Mouse (Mus musculus): ENCODE measurements around the gene Lrrc10.

Lrrc10 gene

DNA sequence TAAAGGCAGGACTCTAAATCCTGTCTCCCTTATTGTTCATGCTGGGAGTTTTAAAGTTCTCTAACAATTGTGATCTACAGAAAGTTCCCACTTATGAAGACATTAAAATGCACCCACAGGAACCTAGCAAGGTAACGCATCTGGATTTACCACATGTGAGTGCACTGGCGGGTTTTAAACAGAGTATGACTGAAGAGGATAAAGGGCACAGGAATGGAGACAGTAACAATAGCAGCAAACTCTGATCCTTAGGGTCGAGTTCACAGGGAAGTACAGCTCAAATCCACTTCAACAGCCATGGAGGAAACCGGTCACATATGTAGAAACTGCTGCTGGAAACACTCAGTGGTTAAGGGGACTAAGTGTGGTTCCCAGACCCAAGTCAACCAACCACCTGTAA lies 4.1 kb downstream of the Lrrc10 start:
- no peak for DNase-seq

DNA sequence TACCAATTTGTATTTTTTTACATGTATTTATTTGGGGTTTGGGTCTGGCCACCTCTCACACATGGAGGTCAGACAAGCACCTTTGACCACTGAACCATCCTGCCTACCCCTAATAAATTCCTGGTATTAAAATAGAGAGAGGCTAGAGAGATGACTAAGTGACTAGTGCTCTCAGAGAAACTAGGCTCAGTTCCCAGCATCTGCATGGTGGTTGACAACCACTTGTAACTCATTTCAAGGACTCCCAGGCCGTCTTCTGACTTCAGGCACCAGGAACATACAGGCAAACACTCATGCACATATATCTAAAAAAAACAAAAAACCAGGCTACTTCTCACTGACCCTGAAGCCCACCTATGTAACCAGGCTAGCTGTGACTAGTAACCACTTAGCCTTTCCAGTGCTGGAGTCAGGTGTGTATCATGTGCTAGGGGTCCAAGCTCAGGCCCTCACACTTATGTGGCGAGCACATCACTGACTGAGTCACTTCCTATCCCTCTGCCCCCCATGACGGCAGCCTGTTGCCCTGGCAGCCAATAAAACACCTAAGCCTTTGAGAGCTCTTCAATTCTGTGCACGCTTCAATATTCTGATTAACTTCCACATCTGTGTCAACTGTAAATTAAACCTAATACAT lies 4.9 kb downstream of the Lrrc10 start:
- no peak for DNase-seq

DNA sequence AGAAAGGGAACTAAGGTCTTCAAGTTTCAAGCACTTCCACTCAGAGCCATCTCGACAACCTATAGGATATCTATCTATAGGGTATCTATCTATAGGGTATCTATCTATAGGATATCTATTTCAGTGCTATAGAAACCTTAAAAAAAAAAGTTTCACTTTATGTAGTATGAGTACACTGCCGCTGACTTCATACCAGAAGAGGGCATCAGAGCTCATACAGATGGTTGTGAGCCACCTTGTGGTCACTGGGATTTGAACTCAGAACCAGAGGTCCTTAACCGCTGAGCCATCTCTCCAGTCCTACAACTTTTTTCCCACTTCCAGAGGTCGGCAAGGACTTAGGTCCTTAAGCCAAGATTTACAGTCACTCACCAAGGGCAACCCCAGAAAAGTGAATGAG lies 10.5 kb downstream of the Lrrc10 start:
- no peak for DNase-seq

GRCm38 (mm10) chr10:117062894-117063253 lies 17.7 kb downstream of the Lrrc10 start:
- no peak for DNase-seq

DNA sequence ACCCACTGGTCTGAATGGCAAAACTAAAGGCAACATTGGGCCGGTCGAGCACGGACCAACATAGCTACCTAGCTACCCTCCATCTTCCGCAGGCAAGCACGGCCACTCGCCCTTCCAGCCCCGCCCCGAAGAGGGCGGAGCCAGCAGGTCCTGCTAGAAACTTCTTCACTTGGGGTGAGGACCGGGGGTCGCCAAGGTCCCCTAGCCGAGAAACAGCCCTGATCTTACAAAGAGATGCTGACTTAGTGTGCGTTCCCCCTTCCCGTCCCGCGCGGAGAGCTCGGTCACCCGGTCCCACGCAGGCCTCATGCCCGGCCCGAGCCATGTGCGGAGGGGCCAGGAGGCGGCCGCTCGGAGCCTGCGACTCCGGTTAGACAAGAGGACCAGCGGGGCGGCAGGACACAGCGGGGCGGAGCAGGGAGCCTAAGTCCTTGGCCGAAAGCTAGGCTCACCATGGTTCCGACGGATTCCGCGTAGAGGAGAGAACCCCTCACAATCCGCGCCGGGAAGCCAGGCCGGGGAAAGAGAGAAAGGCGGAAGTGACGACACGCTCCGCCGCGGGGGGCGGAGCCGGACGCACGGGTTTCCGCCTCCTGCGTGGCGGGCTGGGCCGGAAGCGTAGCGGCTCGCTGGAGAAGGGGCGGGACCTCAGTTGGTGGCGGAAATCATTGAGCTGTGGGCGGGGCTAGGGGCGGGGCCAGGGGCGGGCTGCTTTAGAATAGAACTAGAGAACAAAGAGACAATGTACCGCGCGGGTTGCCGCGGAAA lies 18.3 kb downstream of the Lrrc10 start, which contains the start of gene Cct2:
Gene Cct2, minus strand, starts transcription at position 561 of the 768 bp plus-strand sequence.
- peak; percentile 91 to 92 for DNase-seq

DNA sequence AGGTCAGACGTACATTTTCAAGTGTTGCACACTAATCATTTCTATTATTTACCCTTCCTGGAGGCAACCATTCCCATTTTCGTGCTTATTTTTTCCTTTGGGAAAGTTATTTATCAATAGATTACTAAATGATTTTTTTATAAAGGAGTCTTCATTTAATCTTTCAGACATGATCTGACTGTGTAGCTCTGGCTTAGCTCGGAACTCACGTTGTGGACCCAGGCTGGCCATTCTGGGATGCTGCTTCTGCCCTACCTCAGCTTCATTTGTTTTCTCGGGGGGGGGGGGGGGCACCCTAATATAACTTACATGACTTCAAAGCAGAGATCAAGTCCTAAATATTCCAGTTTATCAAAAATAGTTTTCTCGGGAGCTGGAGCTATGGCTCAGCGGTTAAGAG lies 18.9 kb downstream of the Lrrc10 start:
- DNase-seq = no peak

GRCm38 (mm10) chr10:117069109-117069508 lies 24.0 kb downstream of the Lrrc10 start:
- no peak for DNase-seq

GRCm38 (mm10) chr10:117072191-117072888 lies 27.2 kb downstream of the Lrrc10 start:
- DNase-seq = peak in 1 of 2 experiments; percentile 25

- no peak for DNase-seq
These were observed 28.0 kb downstream of the Lrrc10 start for GRCm38 (mm10) chr10:117073176-117073575.

DNA sequence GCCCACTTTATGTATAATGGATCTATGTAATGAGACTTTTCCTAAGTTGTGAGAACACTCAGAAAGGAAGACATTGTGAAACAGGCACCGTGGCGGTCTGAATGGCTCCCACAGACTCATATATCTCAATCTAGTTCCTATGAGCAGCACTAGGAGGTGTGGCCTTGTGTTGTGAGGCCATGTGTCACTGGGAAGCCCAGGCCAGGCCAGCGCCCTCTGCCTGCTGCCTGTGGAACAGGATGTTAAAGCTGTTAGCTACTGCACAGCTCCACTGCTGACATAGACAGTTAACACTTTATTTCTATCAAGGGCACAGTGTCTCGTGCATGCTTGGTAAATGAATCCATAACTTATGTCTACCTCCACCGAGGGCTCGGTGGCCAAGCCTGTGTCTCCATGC lies 33.1 kb downstream of the Lrrc10 start:
- DNase-seq = peak; percentile 15 to 29

GRCm38 (mm10) chr10:117081326-117081725 lies 36.2 kb downstream of the Lrrc10 start:
- DNase-seq = no peak

DNA sequence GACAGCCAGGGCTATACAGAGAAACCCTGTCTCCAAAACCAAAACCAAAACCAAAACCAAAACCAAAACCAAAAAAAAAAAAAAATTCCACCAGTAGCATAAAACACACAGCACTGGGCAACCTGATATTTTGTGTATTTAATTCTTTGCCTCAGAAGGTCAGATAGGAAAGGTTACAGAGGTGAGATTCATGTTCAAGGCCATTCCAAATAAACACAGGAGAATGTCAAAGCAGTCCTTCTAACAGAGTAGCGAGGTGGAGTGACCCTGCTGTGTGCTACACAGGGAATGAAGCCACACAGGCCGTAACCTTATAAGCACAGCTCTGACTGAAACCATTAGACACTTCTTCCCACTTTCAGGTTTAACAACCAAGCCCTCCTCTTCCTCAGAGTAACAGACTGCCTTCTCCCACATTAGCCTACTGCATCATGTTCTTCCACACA lies 36.8 kb downstream of the Lrrc10 start:
- no peak for DNase-seq

GRCm38 (mm10) chr10:117089628-117090027 lies 44.5 kb downstream of the Lrrc10 start:
- DNase-seq = no peak

DNA sequence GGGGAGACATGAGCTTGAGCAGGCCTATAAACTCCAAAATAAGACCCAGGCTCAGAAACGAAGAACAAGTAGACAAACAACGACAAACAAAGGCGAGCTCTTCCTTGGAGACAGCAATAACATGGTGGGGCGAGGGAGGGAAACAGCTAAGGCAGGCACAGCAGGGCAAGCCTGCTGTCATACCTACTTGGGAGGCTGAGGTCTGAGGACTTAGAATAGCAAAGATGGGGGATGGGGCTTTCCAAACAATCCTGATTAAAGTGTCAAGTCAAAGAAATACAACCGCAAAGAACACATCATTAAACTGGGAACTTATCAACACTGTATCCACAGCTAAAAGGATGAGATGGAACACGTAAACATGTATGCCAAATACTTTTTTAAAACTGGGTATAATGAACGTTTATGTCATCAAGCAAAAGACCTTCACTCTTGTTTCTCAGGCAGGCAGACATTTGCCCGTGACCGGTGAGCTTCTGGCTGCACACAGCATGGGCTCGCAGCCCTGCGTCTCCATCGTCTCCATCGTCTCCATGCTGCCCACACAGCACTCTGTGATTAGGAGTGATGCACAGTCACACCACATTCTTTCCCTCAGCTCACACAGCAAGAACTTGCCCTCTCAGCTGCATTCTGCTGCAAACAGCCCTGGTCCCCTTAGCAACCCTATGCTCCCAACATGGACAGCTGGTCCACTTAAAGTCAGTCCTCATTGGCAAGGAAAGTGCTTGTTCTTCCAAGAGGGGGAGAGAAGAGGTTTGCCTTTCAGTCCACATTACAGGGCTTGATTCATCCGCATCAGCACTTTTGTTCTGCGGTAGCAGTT lies 49.6 kb downstream of the Lrrc10 start:
- peak; percentile 33 to 65 for DNase-seq

GRCm38 (mm10) chr10:117096096-117096495 lies 51.0 kb downstream of the Lrrc10 start:
- DNase-seq = no peak
